Mouse (Mus musculus) thymus, adult 2 months (tissue): ENCODE data around the gene Gm28047. TPM values are rescaled to one million over a fixed set of nuclear protein-coding genes. Genes with fewer than 3 reads are reported as not detected.

Experiments used
- DNase-seq: peaks from one replicate; pipeline ENCODE4 v3.0.0; 2021
- H3K27ac ChIP-seq: fragments of 200-500 bp; 2 replicates; pipeline ENCODE4 v1.5.1; 2012; ENCODE audit warnings: low read length, control low read depth; ENCODE audit not compliant: control insufficient read depth, insufficient read depth
- H3K27me3 ChIP-seq: fragments of 200-500 bp; 2 replicates; pipeline ENCODE4 v1.6.1; 2012; ENCODE audit warnings: mild to moderate bottlenecking, low read length, moderate library complexity, mixed read lengths; ENCODE audit not compliant: control insufficient read depth, insufficient read depth
- H3K36me3 ChIP-seq: fragments of 200-500 bp; 2 replicates; pipeline ENCODE4 v1.6.1; 2012; ENCODE audit warnings: mild to moderate bottlenecking, low read length, moderate library complexity; ENCODE audit not compliant: control insufficient read depth, insufficient read depth
- H3K4me1 ChIP-seq: fragments of 200-500 bp; replicated peaks from 2 replicates; pipeline ENCODE4 v1.6.1; 2012; ENCODE audit warnings: low read length; ENCODE audit not compliant: control insufficient read depth, insufficient read depth
- H3K4me3 ChIP-seq: fragments of 200-500 bp; 2 replicates; pipeline ENCODE4 v1.5.1; 2012; ENCODE audit warnings: mild to moderate bottlenecking, low read length, control low read depth, moderate library complexity; ENCODE audit not compliant: control insufficient read depth, insufficient read depth
- CTCF ChIP-seq: fragments of 200-500 bp; IDR thresholded peaks from 2 replicates; pipeline ENCODE4 v1.5.1; 2012; ENCODE audit warnings: mild to moderate bottlenecking, control low read depth, low read length, moderate library complexity, borderline replicate concordance; ENCODE audit not compliant: control insufficient read depth, poor library complexity, insufficient read depth; ENCODE audit errors: extremely low read depth
- POLR2A ChIP-seq: fragments of 200-500 bp; IDR thresholded peaks from 2 replicates; pipeline ENCODE4 v1.6.1; 2012; ENCODE audit warnings: mild to moderate bottlenecking, low read length, control low read depth, moderate library complexity; ENCODE audit not compliant: control insufficient read depth, poor library complexity, insufficient read depth; ENCODE audit errors: extremely low read depth
- WGBS: fragments of 180-500 bp; shearing (Covaris S2); methylation state at CpG from one replicate; pipeline ENCODE4 v1.1.7; 2018; 5-methylcytosine and 5-hydroxymethylcytosine counted together
- polyA plus RNA-seq: library from polyadenylated mRNA; depleted of rRNA; stranded (reverse); fragments of >200 nt; gene quantifications from 2 replicates; pipeline ENCODE4 v1.2.3, GENCODE M21; 2012

Gene Gm28047
- polyA plus RNA-seq, 1 experiment = not detected

- no peak for DNase-seq
These were observed 98.5 kb downstream of the Gm28047 start for GRCm38 (mm10) chr15:102526111-102527002.

GRCm38 (mm10) chr15:102524892-102525485 lies 99.9 kb downstream of the Gm28047 start, which contains the start of gene Npff:
Gene Npff (minus strand): TSS chr15:102524942.
- peak within 1 kb of the TSS; percentile 74 for H3K27ac ChIP-seq
- 44% methylated on average over 3 of the region's 3 CpGs for WGBS
- no peaks in the 10 kb centered on the region for H3K27me3 ChIP-seq
- no peak within 1 kb of the TSS for H3K4me3 ChIP-seq
- TF ChIP-seq POLR2A (no peak), CTCF (peak; percentile 65; the same call in 1 of the 2 replicates)
- peaks cover 13% of the 10 kb centered on the region for H3K4me1 ChIP-seq
- DNase-seq = peak; percentile 75
- H3K36me3 ChIP-seq = peaks cover 17% of the 10 kb centered on the region

More at GRCm38 (mm10) chr15:102526111-102527002, 98.5 kb downstream of the Gm28047 start:
- Histone ChIP-seq H3K27ac (peak overlapping the region; percentile 75), H3K27me3 (no peaks in the 10 kb centered on the region), H3K4me1 (peaks cover 13% of the 10 kb centered on the region), H3K4me3 (no peak overlapping the region), H3K36me3 (peaks cover 17% of the 10 kb centered on the region)
- TF ChIP-seq CTCF = no peak
- TF ChIP-seq POLR2A = no peak
- 16% methylated on average over 6 of the region's 6 CpGs for WGBS

- Histone ChIP-seq H3K36me3 (peaks cover 3% of the 10 kb centered on the region; the same call in 1 of the 2 replicates), H3K27ac (no peak overlapping the region), H3K27me3 (no peaks in the 10 kb centered on the region), H3K4me3 (no peak overlapping the region), H3K4me1 (peaks cover 13% of the 10 kb centered on the region)
- DNase-seq = no peak
- 89% methylated on average over 4 of the region's 4 CpGs for WGBS
- TF ChIP-seq POLR2A = no peak
- TF ChIP-seq CTCF = no peak
These were observed 103.4 kb downstream of the Gm28047 start for GRCm38 (mm10) chr15:102521480-102521879.

- H3K4me3 ChIP-seq = no peak overlapping the region
These were observed 104.5 kb downstream of the Gm28047 start for GRCm38 (mm10) chr15:102520416-102520815.

GRCm38 (mm10) chr15:102519211-102520141 lies 105.4 kb downstream of the Gm28047 start:
- peaks cover 15% of the 10 kb centered on the region for H3K4me1 ChIP-seq
- DNase-seq = no peak
- no peaks in the 10 kb centered on the region for H3K27me3 ChIP-seq
- H3K27ac ChIP-seq = no peak overlapping the region
- H3K36me3 ChIP-seq = peaks cover 3% of the 10 kb centered on the region; the same call in 1 of the 2 replicates
- WGBS = 19% methylated on average over 17 of the region's 17 CpGs
- H3K4me3 ChIP-seq = peak overlapping the region; percentile 52
- TF ChIP-seq POLR2A (no peak), CTCF (no peak)

More at GRCm38 (mm10) chr15:102520416-102520815, 104.5 kb downstream of the Gm28047 start:
- DNase-seq = no peak
- TF ChIP-seq POLR2A (no peak), CTCF (no peak)
- H3K36me3 ChIP-seq = peaks cover 3% of the 10 kb centered on the region; the same call in 1 of the 2 replicates
- 75% methylated on average over 4 of the region's 4 CpGs for WGBS
- H3K4me1 ChIP-seq = peaks cover 17% of the 10 kb centered on the region
- no peaks in the 10 kb centered on the region for H3K27me3 ChIP-seq
- H3K27ac ChIP-seq = no peak overlapping the region
